Mouse (Mus musculus) common myeloid progenitor, adult 5-6 weeks (primary cell): ENCODE results near the gene Gm20721. TPM values are rescaled to one million over a fixed set of nuclear protein-coding genes. Genes with fewer than 3 reads are reported as not detected.

Experiments used
- total RNA-seq: library from RNA; stranded (forward); fragments of 200-1000, 187-1606 nt; gene quantifications from 2 replicates; pipeline ENCODE4 v1.2.3, GENCODE M21; 2017

Gm20721 gene
- total RNA-seq, 1 experiment from 2014 or later = 17.9 TPM

Other genes starting within 250 kb of the Gm20721 start
- gene Npepl1, start 236.4 kb downstream of the Gm20721 start, total RNA-seq = 33.5 and 34.8 TPM in 2 replicates
- 226 and 282 TPM in 2 replicates for gene Gnas, start 62.4 kb downstream of the Gm20721 start, total RNA-seq
- gene Nelfcd, start 69.1 kb upstream of the Gm20721 start, total RNA-seq = 39.3 and 43.1 TPM in 2 replicates
- 104 and 125 TPM in 2 replicates for gene Ctsz, start 92.3 kb upstream of the Gm20721 start, total RNA-seq
- 2.0 TPM in 1 of 2 replicates, not detected in the other for gene Tubb1, start 104.0 kb upstream of the Gm20721 start, total RNA-seq
- 252 and 315 TPM in 2 replicates for gene Atp5e, start 117.4 kb upstream of the Gm20721 start, total RNA-seq
- gene Prelid3b, start 126.4 kb upstream of the Gm20721 start, total RNA-seq = 130 and 142 TPM in 2 replicates